Mouse (Mus musculus): Measurements from ENCODE around the gene Rab13.
"Not testable (repeated sequence)": the region's sequence is repeated elsewhere in the genome, so short reads cannot be mapped to it uniquely, and the experiment has no call there.

Rab13 gene

GRCm38 (mm10) chr3:90231075-90231474, 17.6 kb downstream of the Rab13 start:
- no peak for DNase-seq (ENCODE audit: low spot score)

GRCm38 (mm10) chr3:90231507-90232333, 18.2 kb downstream of the Rab13 start, which contains the start of gene Jtb:
Jtb (plus strand) TSS chr3:90231597.
- peak; percentile 95 for DNase-seq (ENCODE audit: low spot score)

- DNase-seq (ENCODE audit: low spot score), result no peak
These were observed 27.8 kb downstream of the Rab13 start for GRCm38 (mm10) chr3:90241251-90241650.

- no peak for DNase-seq (ENCODE audit: low spot score)
These were observed 28.3 kb downstream of the Rab13 start for GRCm38 (mm10) chr3:90241669-90242358.

- DNase-seq (ENCODE audit: low spot score), result no peak
These were observed 29.7 kb downstream of the Rab13 start, which contains the start of gene Creb3l4 for GRCm38 (mm10) chr3:90242984-90243775. Creb3l4 (minus strand) TSS chr3:90243512.

GRCm38 (mm10) chr3:90245406-90245805, 31.9 kb downstream of the Rab13 start:
- peak; percentile 57 for DNase-seq (ENCODE audit: low spot score)

GRCm38 (mm10) chr3:90247630-90247959, 34.1 kb downstream of the Rab13 start:
- no peak for DNase-seq (ENCODE audit: low spot score)

GRCm38 (mm10) chr3:90247960-90248745, 34.7 kb downstream of the Rab13 start, which contains the start of gene Slc39a1:
Slc39a1 (plus strand) TSS chr3:90248172.
- DNase-seq (ENCODE audit: low spot score), result peak; percentile 98

- DNase-seq (ENCODE audit: low spot score), result peak; percentile 63
These were observed 35.2 kb downstream of the Rab13 start for GRCm38 (mm10) chr3:90248746-90249100.

GRCm38 (mm10) chr3:90250791-90251190, 37.3 kb downstream of the Rab13 start:
- DNase-seq (ENCODE audit: low spot score), result peak; percentile 82

- not testable (repeated sequence) for DNase-seq (ENCODE audit: low spot score)
These were observed 38.3 kb downstream of the Rab13 start for GRCm38 (mm10) chr3:90251731-90252226.

- not testable (repeated sequence) for DNase-seq (ENCODE audit: low spot score)
These were observed 39.2 kb downstream of the Rab13 start for GRCm38 (mm10) chr3:90252659-90253058.

- DNase-seq (ENCODE audit: low spot score), result not testable (repeated sequence)
These were observed 39.7 kb downstream of the Rab13 start for GRCm38 (mm10) chr3:90253174-90253573.

GRCm38 (mm10) chr3:90253653-90254418, 40.3 kb downstream of the Rab13 start, which contains the start of gene Crtc2:
Crtc2 (plus strand) TSS chr3:90254163.
- peak; percentile 97 for DNase-seq (ENCODE audit: low spot score)

- peak; percentile 63 for DNase-seq (ENCODE audit: low spot score)
These were observed 41.1 kb downstream of the Rab13 start for GRCm38 (mm10) chr3:90254419-90255193.

GRCm38 (mm10) chr3:90255194-90255565, 41.7 kb downstream of the Rab13 start:
- peak; percentile 44 for DNase-seq (ENCODE audit: low spot score)

- DNase-seq (ENCODE audit: low spot score), result no peak
These were observed 42.4 kb downstream of the Rab13 start for GRCm38 (mm10) chr3:90255784-90256353.

- peak; percentile 29 for DNase-seq (ENCODE audit: low spot score)
These were observed 43.4 kb downstream of the Rab13 start for GRCm38 (mm10) chr3:90256731-90257530.

- DNase-seq (ENCODE audit: low spot score), result no peak
These were observed 45.0 kb downstream of the Rab13 start for GRCm38 (mm10) chr3:90258521-90258920.

Measured in adipocyte (in vitro differentiated cells).